In the genomic region with DNA sequence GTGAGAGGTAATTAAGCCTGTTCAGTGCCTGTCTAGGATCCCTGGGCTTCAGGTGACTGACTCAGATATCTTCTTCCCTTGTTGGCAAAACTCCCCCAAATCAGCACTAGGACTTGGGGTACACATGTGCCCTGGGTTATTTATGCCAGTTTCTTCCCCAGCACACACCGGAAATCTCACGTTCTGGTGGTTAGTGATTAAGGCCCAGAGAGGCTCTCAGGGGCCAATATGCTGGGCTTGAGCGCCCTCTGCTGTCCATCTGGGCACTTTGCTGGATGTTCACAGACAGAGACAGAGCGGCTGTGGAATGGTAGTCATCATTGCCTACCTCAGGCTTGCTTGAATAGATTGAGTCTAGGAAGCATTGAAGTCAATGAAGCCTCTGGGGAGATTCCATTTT, we compare ENCODE assay signal across 9 mouse cellular contexts. TPM values are rescaled to one million over a fixed set of nuclear protein-coding genes. Genes with fewer than 3 reads are reported as not detected.
DNase-seq lines count a peak whose midpoint lies in the region; TF ChIP-seq lines count a peak whose summit lies in the region.
"Had no signal": no experiment of that assay in that cellular context is flagged by ENCODE, and none has a peak within 500 bp of the region (broad histone marks: within the 10 kb centered on the region; RNA-seq: fewer than 3 reads in every experiment).

No protein-coding gene starts in this region.

- no peaks in the 10 kb centered on the region for H3K36me3 ChIP-seq in E14TG2a.4 (ENCODE audit: insufficient read depth, low read length)
- H3K36me3 ChIP-seq: heart, embryonic 15.5 days had no signal

- H3K9me3 ChIP-seq in E14TG2a.4 (ENCODE audit: low read length), result no peaks in the 10 kb centered on the region
- H3K9me3 ChIP-seq: heart, embryonic 15.5 days had no signal

- 2% methylated on average over 4 of the region's 4 CpGs for WGBS in large intestine, adult 2 months
- 3% methylated on average over 4 of the region's 4 CpGs for WGBS in olfactory bulb, adult 2 months

- peaks cover 30% of the 10 kb centered on the region for H3K4me1 ChIP-seq in E14TG2a.4 (replicated peaks; ENCODE audit: low read depth, low read length)
- H3K4me1 ChIP-seq in olfactory bulb, adult 2 months (ENCODE audit: control insufficient read depth, insufficient read depth, low read length), result peaks cover 41% of the 10 kb centered on the region

- TF ChIP-seq CTCF in E14TG2a.4 (conservative IDR thresholded peaks at IDR 0.05; ENCODE audit: low read length), result peak; percentile 80
- TF ChIP-seq CTCF in brain, embryonic 14.5 days (IDR thresholded peaks at IDR 0.05; ENCODE audit: borderline replicate concordance, extremely low read depth, insufficient read depth, insufficient read length), result peak; percentile 95
- peak; percentile 78 for TF ChIP-seq CTCF in olfactory bulb, adult 2 months (IDR thresholded peaks at IDR 0.05; ENCODE audit: insufficient read depth, low read depth, low read length)

- DNase-seq in brain, embryonic 14.5 days (ENCODE audit: low read depth), result peak; percentile 81
- peak; percentile 53 for DNase-seq in fibroblast of lung, adult 2 months (ENCODE audit: low read depth)
- DNase-seq in heart, postnatal 36 days, result peak; percentile 80 to 84
- DNase-seq in large intestine, adult 2 months (ENCODE audit: low read depth, low spot score), result peak; percentile 39
- peak; percentile 60 to 67 for DNase-seq in lung, adult 18-20 months
- peak; percentile 74 for DNase-seq in thymus, postnatal 14 days

- intact Hi-C loops in heart, postnatal 36 days (cut with DNase I), result loop anchor here (1.0 to 5.0 kb wide), 6 partner anchors 112 to 343 kb away; a partner anchor contains a TSS

- no peak overlapping the region for H3K27ac ChIP-seq in olfactory bulb, adult 2 months (ENCODE audit: insufficient read depth, low read depth, low read length)
- H3K27ac ChIP-seq: heart, embryonic 15.5 days had no signal

- no peak for TF ChIP-seq POLR2A in brain, embryonic 14.5 days (IDR thresholded peaks at IDR 0.05; ENCODE audit: borderline replicate concordance, extremely low read depth, insufficient read depth, insufficient read length, poor library complexity, severe bottlenecking)
- TF ChIP-seq POLR2A in olfactory bulb, adult 2 months (IDR thresholded peaks at IDR 0.05; ENCODE audit: insufficient read depth, low read depth, low read length), result no peak

- H3K4me3 ChIP-seq in E14TG2a.4 (replicated peaks; ENCODE audit: low read length), result no peak overlapping the region
- H3K4me3 ChIP-seq in olfactory bulb, adult 2 months (ENCODE audit: insufficient read depth, low read depth, low read length), result no peak overlapping the region
- H3K4me3 ChIP-seq: heart, embryonic 15.5 days had no signal

- peaks cover 19% of the 10 kb centered on the region for H3K27me3 ChIP-seq in E14TG2a.4 (ENCODE audit: insufficient read depth, low read length)
- H3K27me3 ChIP-seq: heart, embryonic 15.5 days had no signal

RNA-seq across cellular contexts. Expression of a gene that starts 9.0 kb away (rescaled TPM):
- 30.4 and 47.4 TPM in 2 replicates for polyA plus RNA-seq in brain, embryonic 14.5 days (2012; rRNA removed)
- total RNA-seq in heart, postnatal 36 days (2021), result 10 to 100 TPM; 69.8 to 78.5 TPM
- 71.5 and 98.6 TPM in 2 replicates for polyA plus RNA-seq in large intestine, adult 2 months (2012; rRNA removed)
- polyA plus RNA-seq in olfactory bulb, adult 2 months (2012; ENCODE audit: insufficient read depth, insufficient read length, low replicate concordance, missing spikeins), result not detected in 2 replicates
